Mouse (Mus musculus): ENCODE data around the gene Snx11.
"Not testable (repeated sequence)": the region's sequence is repeated elsewhere in the genome, so short reads cannot be mapped to it uniquely, and the experiment has no call there.

DNA sequence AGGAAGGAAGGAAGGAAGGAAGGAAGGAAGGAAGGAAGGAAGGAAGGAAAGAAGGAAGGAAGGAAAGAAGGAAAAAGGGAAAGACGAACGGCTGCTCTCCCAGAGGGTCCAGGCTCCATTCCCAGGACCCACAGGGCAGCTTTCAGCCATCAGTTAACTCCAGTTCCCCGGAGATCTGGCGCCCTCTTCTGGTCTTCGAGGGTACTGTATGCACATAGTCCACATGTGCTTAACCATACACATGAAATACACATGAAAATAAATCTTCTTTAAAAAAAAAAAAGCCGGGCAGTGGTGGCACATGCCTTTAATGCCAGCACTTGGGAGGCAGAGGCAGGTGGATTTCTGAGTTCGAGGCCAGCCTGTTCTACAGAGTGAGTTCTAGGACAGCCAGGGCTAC is 7.5 kb upstream of the Snx11 start:
- not testable (repeated sequence) for TF ChIP-seq CHD2, TAL1 (IDR thresholded peaks at IDR 0.05; ENCODE audit: low read length)
- TF ChIP-seq CTCF (IDR thresholded peaks at IDR 0.05 in 2 of 3, conservative IDR thresholded peaks at IDR 0.05 in 1 of 3; ENCODE audit: control insufficient read depth in 1 of 3, insufficient read depth in 1 of 3, low read depth in 2 of 3, low read length in 3 of 3, poor library complexity in 1 of 3, severe bottlenecking in 1 of 3), result peak; percentile 79 to 88 (median 85)

Measured in MEL (cell line).